Mouse (Mus musculus): ENCODE measurements around the gene Peli1. TPM values are rescaled to one million over a fixed set of nuclear protein-coding genes. Genes with fewer than 3 reads are reported as not detected.
A peak's percentile ranks its signal among the peaks of the same experiment; 100 is the strongest.

Peli1 gene
- total RNA-seq (2014; rRNA removed) (37.3 and 44.8 TPM in 2 replicates), polyA plus RNA-seq (2015; fragmentation: Nextera tagmentation; extraction: Ambion mirVana) (35.1 and 37.7 TPM in 2 replicates)

DNA sequence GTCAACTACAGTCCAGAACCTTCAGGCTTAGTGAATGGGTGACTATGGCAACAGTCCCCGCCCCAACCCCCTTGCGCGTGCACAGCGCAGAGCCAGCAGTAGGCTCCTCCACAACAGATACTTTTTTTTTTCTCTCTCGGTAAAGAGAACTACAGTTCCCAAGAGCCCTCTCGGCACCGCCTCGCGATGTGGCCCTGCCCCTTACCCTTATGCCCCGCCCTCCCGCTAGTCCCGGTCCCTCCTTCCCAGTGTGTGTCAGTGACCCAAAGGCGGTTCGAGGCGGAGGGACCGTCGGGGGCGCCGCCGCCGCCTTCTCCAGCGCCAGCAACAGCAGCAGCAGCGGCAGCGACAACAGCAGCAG is at the start of gene Peli1:
Gene Peli1, plus strand, starts transcription at position 225 of the 361 bp plus-strand sequence.
- no peaks in the 10 kb centered on the region for H3K9me3 ChIP-seq (ENCODE audit: low read length)
- ATAC-seq (ENCODE audit: low FRiP score) = peak; percentile 100
- TF ChIP-seq CTCF (IDR thresholded peaks at IDR 0.05) = no peak
- peak within 1 kb of the TSS; percentile 96 for H3K27ac ChIP-seq (ENCODE audit: low read depth, low read length)
- peak within 1 kb of the TSS; percentile 69 for H3K4me2 ChIP-seq (ENCODE audit: low read depth, low read length, poor library complexity, severe bottlenecking)
- H3K36me3 ChIP-seq (ENCODE audit: insufficient read depth, low read length) = no peaks in the 10 kb centered on the region
- DNase-seq (ENCODE audit: low spot score) = peak; percentile 99
- no peaks in the 10 kb centered on the region for H3K27me3 ChIP-seq (ENCODE audit: insufficient read depth, low read length)
- H3K9ac ChIP-seq (replicated peaks; ENCODE audit: low read length, poor library complexity, severe bottlenecking) = peak within 1 kb of the TSS; percentile 93
- H3K4me1 ChIP-seq (ENCODE audit: insufficient read depth, low read length) = peaks cover 6% of the 10 kb centered on the region
- under 1% methylated on average over 24 of the region's 24 CpGs for WGBS
- H3K4me3 ChIP-seq (ENCODE audit: low read depth, low read length) = peak within 1 kb of the TSS; percentile 75

DNA sequence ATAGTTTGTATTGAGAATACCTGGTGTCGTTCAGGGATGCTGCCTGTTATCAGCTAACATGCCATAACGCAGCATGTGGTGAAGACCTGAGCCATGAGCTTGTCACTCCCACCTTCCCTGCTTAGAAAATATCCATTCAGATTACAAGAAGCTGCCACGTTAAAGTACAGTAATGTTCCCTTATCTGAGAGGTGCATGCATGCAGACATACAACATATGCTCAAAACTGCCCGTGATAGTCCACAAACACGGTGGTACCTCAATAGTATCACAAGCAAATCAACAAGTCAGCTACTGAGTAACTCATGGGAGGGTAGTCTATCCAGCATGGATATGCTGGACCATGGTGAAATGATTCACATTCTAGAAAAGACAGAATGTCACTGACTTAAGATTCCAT is 48.5 kb upstream of the Peli1 start:
- H3K9me3 ChIP-seq (ENCODE audit: low read length) = no peaks in the 10 kb centered on the region
- 93% methylated on average over 5 of the region's 5 CpGs for WGBS
- no peak for TF ChIP-seq CTCF (IDR thresholded peaks at IDR 0.05)
- H3K27ac ChIP-seq (ENCODE audit: low read depth, low read length) = no peak overlapping the region
- no peaks in the 10 kb centered on the region for H3K36me3 ChIP-seq (ENCODE audit: insufficient read depth, low read length)
- H3K4me3 ChIP-seq (ENCODE audit: low read depth, low read length) = no peak overlapping the region
- H3K4me1 ChIP-seq (ENCODE audit: insufficient read depth, low read length) = no peaks in the 10 kb centered on the region
- no peak for ATAC-seq (ENCODE audit: low FRiP score)
- H3K9ac ChIP-seq (replicated peaks; ENCODE audit: low read length, poor library complexity, severe bottlenecking) = no peak overlapping the region
- no peak overlapping the region for H3K4me2 ChIP-seq (ENCODE audit: low read depth, low read length, poor library complexity, severe bottlenecking)
- DNase-seq (ENCODE audit: low spot score) = no peak
- H3K27me3 ChIP-seq (ENCODE audit: insufficient read depth, low read length) = no peaks in the 10 kb centered on the region

DNA sequence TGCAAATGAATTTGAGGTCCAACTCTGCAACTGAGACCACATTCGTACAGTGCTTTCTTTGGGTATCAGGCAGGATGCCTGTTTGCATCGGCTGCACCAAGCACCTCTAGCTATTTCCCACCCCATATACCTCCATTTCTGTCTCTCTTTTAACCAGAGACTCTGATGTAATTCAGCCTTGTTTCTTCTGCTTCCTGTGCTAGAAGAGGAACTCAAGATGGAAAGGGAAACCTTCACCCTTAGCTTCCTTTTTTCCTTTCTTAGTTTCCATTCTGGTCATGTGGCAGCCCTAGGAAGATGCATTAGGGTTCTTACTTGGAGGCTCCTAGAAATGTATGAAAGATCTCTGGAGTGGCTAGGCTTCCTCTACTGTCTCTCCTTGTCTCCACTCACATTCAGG is 44.9 kb upstream of the Peli1 start:
- Histone ChIP-seq H3K9ac (replicated peaks; ENCODE audit: low read length, poor library complexity, severe bottlenecking) (no peak overlapping the region), H3K4me2 (ENCODE audit: low read depth, low read length, poor library complexity, severe bottlenecking) (no peak overlapping the region)

DNA sequence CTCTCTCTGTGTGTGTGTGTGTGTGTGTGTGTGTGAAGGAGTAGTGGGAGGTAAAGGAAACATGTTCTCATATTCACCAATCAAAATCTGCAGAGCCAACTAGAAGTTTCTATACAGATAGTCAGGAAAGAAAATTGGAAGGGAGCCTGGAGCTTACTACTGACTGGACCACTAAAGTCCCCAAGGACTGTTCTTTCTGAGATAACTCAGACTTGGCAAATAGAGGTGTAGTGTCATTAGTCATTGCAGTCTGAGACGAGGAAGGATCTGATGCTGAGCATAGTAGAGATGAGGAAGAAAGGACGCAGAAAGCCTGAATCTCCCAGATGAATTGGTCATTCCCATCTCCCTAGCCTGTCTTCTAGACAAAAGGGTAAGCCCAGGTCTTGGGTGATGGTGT is 43.2 kb upstream of the Peli1 start:
- Histone ChIP-seq H3K4me1 (ENCODE audit: insufficient read depth, low read length) (no peaks in the 10 kb centered on the region), H3K36me3 (ENCODE audit: insufficient read depth, low read length) (no peaks in the 10 kb centered on the region), H3K27me3 (ENCODE audit: insufficient read depth, low read length) (no peaks in the 10 kb centered on the region), H3K9me3 (ENCODE audit: low read length) (no peaks in the 10 kb centered on the region), H3K27ac (ENCODE audit: low read depth, low read length) (no peak overlapping the region), H3K4me2 (ENCODE audit: low read depth, low read length, poor library complexity, severe bottlenecking) (no peak overlapping the region), H3K9ac (replicated peaks; ENCODE audit: low read length, poor library complexity, severe bottlenecking) (no peak overlapping the region), H3K4me3 (ENCODE audit: low read depth, low read length) (no peak overlapping the region)
- ATAC-seq (ENCODE audit: low FRiP score) (no peak), DNase-seq (ENCODE audit: low spot score) (no peak)
- no peak for TF ChIP-seq CTCF (IDR thresholded peaks at IDR 0.05)
- WGBS = 78% methylated on average over 2 of the region's 2 CpGs

More for the DNA sequence above, 44.9 kb upstream of the Peli1 start:
- Histone ChIP-seq H3K27me3 (ENCODE audit: insufficient read depth, low read length) (no peaks in the 10 kb centered on the region), H3K4me1 (ENCODE audit: insufficient read depth, low read length) (no peaks in the 10 kb centered on the region), H3K27ac (ENCODE audit: low read depth, low read length) (no peak overlapping the region), H3K9me3 (ENCODE audit: low read length) (no peaks in the 10 kb centered on the region), H3K4me3 (ENCODE audit: low read depth, low read length) (no peak overlapping the region), H3K36me3 (ENCODE audit: insufficient read depth, low read length) (no peaks in the 10 kb centered on the region)
- TF ChIP-seq CTCF (IDR thresholded peaks at IDR 0.05) = no peak
- 89% methylated on average over 2 of the region's 2 CpGs for WGBS
- ATAC-seq (ENCODE audit: low FRiP score) (no peak), DNase-seq (ENCODE audit: low spot score) (no peak)

DNA sequence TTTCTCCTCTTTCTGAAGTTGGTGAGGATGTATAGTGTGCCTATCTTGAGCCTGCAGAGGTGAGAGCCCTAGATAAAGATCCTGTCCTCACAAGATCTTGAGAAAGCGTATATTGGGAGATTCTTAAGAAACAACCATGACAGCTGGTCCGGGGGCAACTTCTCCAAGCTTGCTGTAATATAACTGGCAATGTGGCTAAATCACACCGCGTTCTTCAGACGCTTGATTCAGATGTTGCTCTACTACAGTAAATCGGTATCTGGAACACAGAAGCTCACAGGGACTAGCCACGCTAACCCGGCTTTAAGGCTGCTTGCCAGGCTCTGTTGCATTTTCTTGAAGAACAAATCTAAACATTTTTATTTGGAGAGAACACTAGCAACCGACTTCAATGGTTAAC is 39.4 kb upstream of the Peli1 start:
- TF ChIP-seq CTCF (IDR thresholded peaks at IDR 0.05) = no peak
- 79% methylated on average over 9 of the region's 9 CpGs for whole genome bisulfite sequencing

DNA sequence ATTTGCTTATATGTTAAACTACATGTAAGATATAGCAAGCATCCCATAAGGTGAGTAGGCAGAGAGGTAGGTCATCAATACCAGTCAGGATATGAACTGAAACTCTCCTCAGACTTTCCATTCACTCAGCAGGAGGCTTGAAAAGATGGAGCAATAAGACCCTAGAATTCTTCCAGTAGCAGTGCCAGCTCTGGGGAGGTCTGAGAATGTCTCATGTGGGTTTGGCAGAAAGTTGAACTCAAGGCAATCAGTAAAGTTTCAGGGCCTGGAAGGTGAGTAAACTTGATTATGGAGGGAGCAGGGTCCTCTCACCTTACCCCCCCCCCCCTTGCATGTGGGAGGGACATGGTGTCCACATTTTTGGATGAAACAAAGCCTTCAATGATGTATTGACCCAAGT is 36.5 kb upstream of the Peli1 start:
- no peak for DNase-seq (ENCODE audit: low spot score)
- Histone ChIP-seq H3K27ac (ENCODE audit: low read depth, low read length) (no peak overlapping the region), H3K9ac (replicated peaks; ENCODE audit: low read length, poor library complexity, severe bottlenecking) (no peak overlapping the region), H3K36me3 (ENCODE audit: insufficient read depth, low read length) (no peaks in the 10 kb centered on the region), H3K4me3 (ENCODE audit: low read depth, low read length) (no peak overlapping the region), H3K9me3 (ENCODE audit: low read length) (no peaks in the 10 kb centered on the region), H3K4me2 (ENCODE audit: low read depth, low read length, poor library complexity, severe bottlenecking) (no peak overlapping the region), H3K27me3 (ENCODE audit: insufficient read depth, low read length) (no peaks in the 10 kb centered on the region), H3K4me1 (ENCODE audit: insufficient read depth, low read length) (no peaks in the 10 kb centered on the region)
- no peak for TF ChIP-seq CTCF (IDR thresholded peaks at IDR 0.05)
- ATAC-seq (ENCODE audit: low FRiP score) = no peak

More for the DNA sequence above, 39.4 kb upstream of the Peli1 start:
- no peak overlapping the region for H3K4me3 ChIP-seq (ENCODE audit: low read depth, low read length)
- no peak overlapping the region for H3K9ac ChIP-seq (replicated peaks; ENCODE audit: low read length, poor library complexity, severe bottlenecking)
- H3K4me1 ChIP-seq (ENCODE audit: insufficient read depth, low read length) = no peaks in the 10 kb centered on the region
- H3K9me3 ChIP-seq (ENCODE audit: low read length) = no peaks in the 10 kb centered on the region
- H3K27me3 ChIP-seq (ENCODE audit: insufficient read depth, low read length) = no peaks in the 10 kb centered on the region
- H3K36me3 ChIP-seq (ENCODE audit: insufficient read depth, low read length) = no peaks in the 10 kb centered on the region
- no peak overlapping the region for H3K27ac ChIP-seq (ENCODE audit: low read depth, low read length)
- no peak overlapping the region for H3K4me2 ChIP-seq (ENCODE audit: low read depth, low read length, poor library complexity, severe bottlenecking)
- DNase-seq (ENCODE audit: low spot score) (no peak), ATAC-seq (ENCODE audit: low FRiP score) (no peak)

Data from midbrain, postnatal 0 days (tissue).